Mouse (Mus musculus) frontal cortex, postnatal 25 days (tissue): Measurements from ENCODE around the gene 1700001C19Rik.

Source experiments
- DNase-seq, 2 experiments: peaks; one replicate each; pipeline ENCODE4 v3.0.0; 2022; ENCODE audit warnings: low spot score in 2 of 2

The 1700001C19Rik gene

GRCm38 (mm10) chr17:47462209-47462608 lies 25.0 kb upstream of the 1700001C19Rik start:
- DNase-seq, result no peak

GRCm38 (mm10) chr17:47461688-47462087 lies 24.5 kb upstream of the 1700001C19Rik start:
- no peak for DNase-seq

GRCm38 (mm10) chr17:47459341-47459919 lies 22.3 kb upstream of the 1700001C19Rik start:
- DNase-seq, result no peak

- no peak for DNase-seq
Measured at GRCm38 (mm10) chr17:47458936-47459335, 21.8 kb upstream of the 1700001C19Rik start.

GRCm38 (mm10) chr17:47458310-47458709 lies 21.1 kb upstream of the 1700001C19Rik start:
- no peak for DNase-seq

- no peak for DNase-seq
Measured at GRCm38 (mm10) chr17:47454675-47455074, 17.5 kb upstream of the 1700001C19Rik start.

GRCm38 (mm10) chr17:47452886-47453285 lies 15.7 kb upstream of the 1700001C19Rik start:
- no peak for DNase-seq

- no peak for DNase-seq
Measured at GRCm38 (mm10) chr17:47450880-47451565, 13.8 kb upstream of the 1700001C19Rik start.

GRCm38 (mm10) chr17:47450239-47450638 lies 13.1 kb upstream of the 1700001C19Rik start:
- DNase-seq, result no peak

GRCm38 (mm10) chr17:47449432-47449831 lies 12.3 kb upstream of the 1700001C19Rik start:
- DNase-seq, result no peak

- no peak for DNase-seq
Measured at GRCm38 (mm10) chr17:47448523-47449372, 11.6 kb upstream of the 1700001C19Rik start.

- no peak for DNase-seq
Measured at GRCm38 (mm10) chr17:47446561-47446960, 9.4 kb upstream of the 1700001C19Rik start.

- no peak for DNase-seq
Measured at GRCm38 (mm10) chr17:47446025-47446424, 8.8 kb upstream of the 1700001C19Rik start.

- no peak for DNase-seq
Measured at GRCm38 (mm10) chr17:47445518-47445917, 8.3 kb upstream of the 1700001C19Rik start.

- no peak for DNase-seq
Measured at GRCm38 (mm10) chr17:47444113-47444512, 6.9 kb upstream of the 1700001C19Rik start.

GRCm38 (mm10) chr17:47442271-47442670 lies 5.1 kb upstream of the 1700001C19Rik start:
- DNase-seq, result no peak

GRCm38 (mm10) chr17:47441296-47442051 lies 4.3 kb upstream of the 1700001C19Rik start:
- no peak for DNase-seq

GRCm38 (mm10) chr17:47440359-47440890 lies 3.2 kb upstream of the 1700001C19Rik start:
- no peak for DNase-seq

GRCm38 (mm10) chr17:47439396-47440028 lies 2.3 kb upstream of the 1700001C19Rik start:
- DNase-seq, result no peak

- no peak for DNase-seq
Measured at GRCm38 (mm10) chr17:47438611-47439010, 1.4 kb upstream of the 1700001C19Rik start.
